Comparison of ENCODE assay signal across 16 mouse cellular contexts in the genomic region with DNA sequence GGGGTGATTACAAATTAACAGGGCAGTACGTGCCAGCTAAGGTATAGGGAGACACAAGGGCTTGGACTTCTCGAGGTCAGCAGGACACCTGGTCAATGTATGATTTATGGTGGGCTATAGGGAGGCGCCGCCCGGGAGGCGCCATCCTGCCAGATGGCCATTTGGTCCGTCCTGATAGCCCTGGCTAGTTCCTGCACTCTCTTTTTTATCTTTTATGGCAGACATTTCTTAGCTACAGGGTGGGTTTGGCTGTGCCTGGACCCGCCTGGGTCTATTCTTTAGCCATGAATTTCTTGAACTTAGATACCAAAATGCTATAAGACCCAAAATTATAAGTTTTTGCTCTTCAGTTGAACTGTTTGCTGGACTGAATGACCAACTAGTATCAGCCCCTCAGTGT. TPM values are rescaled to one million over a fixed set of nuclear protein-coding genes. Genes with fewer than 3 reads are reported as not detected.
A peak's percentile ranks its signal among the peaks of the same experiment; 100 is the strongest.
DNase-seq lines count a peak whose midpoint lies in the region; ATAC-seq and TF ChIP-seq lines count a peak whose summit lies in the region.
"Not testable (repeated sequence)": the region's sequence is repeated elsewhere in the genome, so short reads cannot be mapped to it uniquely, and the experiment has no call there.
"Had no signal": no experiment of that assay in that cellular context is flagged by ENCODE, and none has a peak within 500 bp of the region (broad histone marks: within the 10 kb centered on the region; RNA-seq: fewer than 3 reads in every experiment).

No protein-coding gene starts in this region.

- WGBS in heart, embryonic 11.5 days (ENCODE audit: insufficient replicate concordance) = 73% methylated on average over 7 of the region's 8 CpGs
- WGBS in kidney, embryonic 16.5 days = 15% methylated on average over 8 of the region's 8 CpGs
- WGBS in liver, embryonic 11.5 days = 37% methylated on average over 8 of the region's 8 CpGs
- WGBS in liver, embryonic 14.5 days (ENCODE audit: insufficient replicate concordance) = 15% methylated on average over 7 of the region's 8 CpGs
- WGBS in liver, postnatal 0 days (ENCODE audit: insufficient replicate concordance) = 51% methylated on average over 7 of the region's 8 CpGs

- TF ChIP-seq RAD21 in MEL (IDR thresholded peaks at IDR 0.05; ENCODE audit: low read depth, low read length) = not testable (repeated sequence)

- peak overlapping the region; percentile 1; the same call in 1 of the 2 replicates for H3K4me2 ChIP-seq in heart, embryonic 11.5 days
- not testable (repeated sequence) for H3K4me2 ChIP-seq in kidney, embryonic 16.5 days (replicated peaks; ENCODE audit: low read depth, low read length)
- H3K4me2 ChIP-seq in liver, embryonic 11.5 days = peak overlapping the region; percentile 39
- H3K4me2 ChIP-seq in liver, embryonic 14.5 days (ENCODE audit: low read depth) = peak overlapping the region; percentile 76
- H3K4me2 ChIP-seq in liver, postnatal 0 days (ENCODE audit: low read depth, low read length) = peak overlapping the region; percentile 56

- peak; percentile 38 to 39; a peak in 1 of 4 replicates for TF ChIP-seq EP300 in MEL (IDR thresholded peaks at IDR 0.05; ENCODE audit: low read depth in 1 of 2, low read length in 2 of 2)
- TF ChIP-seq EP300 in liver, embryonic 14.5 days (IDR thresholded peaks at IDR 0.05; ENCODE audit: low read depth) = peak; percentile 82
- peak; percentile 89 for TF ChIP-seq EP300 in liver, postnatal 0 days (IDR thresholded peaks at IDR 0.05; ENCODE audit: low read depth)

- H3K27me3 ChIP-seq in MEL (ENCODE audit: control insufficient read depth in 1 of 2, insufficient read depth in 2 of 2, low read length in 2 of 2); heart, embryonic 11.5 days (ENCODE audit: control insufficient read depth, insufficient read depth, low read length); kidney, embryonic 16.5 days (ENCODE audit: insufficient read depth, low read length); liver, embryonic 11.5 days (replicated peaks; ENCODE audit: control insufficient read depth, insufficient read depth, low read length); liver, embryonic 14.5 days (ENCODE audit: control insufficient read depth, insufficient read depth, low read length); liver, postnatal 0 days (ENCODE audit: insufficient read depth, low read length): not testable (repeated sequence)

- not testable (repeated sequence) for TF ChIP-seq POLR2A in MEL (IDR thresholded peaks at IDR 0.05; ENCODE audit: control insufficient read depth in 1 of 2, insufficient read depth in 1 of 2, low read depth in 1 of 2, low read length in 2 of 2, poor library complexity in 1 of 2)

- peaks cover 29 to 63% of the 10 kb centered on the region in 2 experiments for H3K4me1 ChIP-seq in MEL (ENCODE audit: control insufficient read depth in 1 of 2, insufficient read depth in 2 of 2, low read length in 2 of 2)
- H3K4me1 ChIP-seq in heart, embryonic 11.5 days (ENCODE audit: control insufficient read depth, insufficient read depth, low read length) = peaks cover 33% of the 10 kb centered on the region
- peaks cover 33% of the 10 kb centered on the region for H3K4me1 ChIP-seq in kidney, embryonic 16.5 days (ENCODE audit: insufficient read depth, low read length)
- H3K4me1 ChIP-seq in liver, embryonic 11.5 days (replicated peaks; ENCODE audit: control insufficient read depth, insufficient read depth, low read length) = peaks cover 68% of the 10 kb centered on the region
- H3K4me1 ChIP-seq in liver, embryonic 14.5 days (replicated peaks; ENCODE audit: control insufficient read depth in 2 of 2, insufficient read depth in 2 of 2, low read length in 1 of 2) = peaks cover 78 to 79% of the 10 kb centered on the region in 2 experiments
- H3K4me1 ChIP-seq in liver, postnatal 0 days (ENCODE audit: insufficient read depth) = peaks cover 62% of the 10 kb centered on the region

- peaks cover 14% of the 10 kb centered on the region for H3K79me2 ChIP-seq in MEL (ENCODE audit: control insufficient read depth, insufficient read depth, low read length, poor library complexity)

- H3K9ac ChIP-seq in MEL (ENCODE audit: control insufficient read depth, low read depth, low read length, poor library complexity, severe bottlenecking); heart, embryonic 11.5 days (ENCODE audit: low read depth, low read length); kidney, embryonic 16.5 days (replicated peaks; ENCODE audit: low read length); liver, embryonic 11.5 days (ENCODE audit: low read depth, low read length); liver, postnatal 0 days (replicated peaks): not testable (repeated sequence)
- H3K9ac ChIP-seq in liver, embryonic 14.5 days (replicated peaks) = peak overlapping the region; percentile 68

- ATAC-seq in heart, embryonic 11.5 days (replicated peaks; ENCODE audit: insufficient number of reproducible peaks, low FRiP score, low TSS enrichment); kidney, embryonic 16.5 days (ENCODE audit: low FRiP score, low TSS enrichment); liver, embryonic 11.5 days (replicated peaks; ENCODE audit: low FRiP score); liver, embryonic 14.5 days (ENCODE audit: insufficient read depth); liver, postnatal 0 days: not testable (repeated sequence)

- peak overlapping the region; percentile 97 for H3K27ac ChIP-seq in MEL (ENCODE audit: control insufficient read depth, low read depth, low read length)
- 0 out of 2 replicates have a peak overlapping the region, but pooled peaks have one; percentile 86 for H3K27ac ChIP-seq in heart, embryonic 11.5 days (ENCODE audit: low read depth, low read length)
- peak overlapping the region; percentile 37; the same call in 1 of the 2 replicates for H3K27ac ChIP-seq in kidney, embryonic 16.5 days (ENCODE audit: low read length)
- H3K27ac ChIP-seq in liver, embryonic 11.5 days (ENCODE audit: low read depth, low read length) = peak overlapping the region; percentile 99
- H3K27ac ChIP-seq in liver, embryonic 14.5 days = peak overlapping the region; percentile 93
- H3K27ac ChIP-seq in liver, postnatal 0 days (ENCODE audit: low read depth) = peak overlapping the region; percentile 58; the same call in 1 of the 2 replicates

- H3K9me3 ChIP-seq in MEL (replicated peaks; ENCODE audit: insufficient read depth, low read length); heart, embryonic 11.5 days (replicated peaks; ENCODE audit: control insufficient read depth, low read length); kidney, embryonic 16.5 days (ENCODE audit: low read length); liver, embryonic 11.5 days (ENCODE audit: control insufficient read depth, low read length); liver, embryonic 14.5 days (ENCODE audit: control insufficient read depth, low read length); liver, postnatal 0 days (ENCODE audit: low read length): not testable (repeated sequence)

- DNase-seq in MEL (ENCODE audit: low read depth, low spot score); liver, embryonic 11.5 days (ENCODE audit: low spot score); liver, embryonic 14.5 days (ENCODE audit: low read depth in 3 of 3, low spot score in 3 of 3); liver, postnatal 0 days: not testable (repeated sequence)

- H3K4me3 ChIP-seq in MEL (ENCODE audit: control insufficient read depth in 1 of 2, insufficient read depth in 1 of 2, low read depth in 2 of 2, low read length in 2 of 2); heart, embryonic 11.5 days (ENCODE audit: low read depth, low read length); kidney, embryonic 16.5 days (ENCODE audit: low read length); liver, embryonic 11.5 days (ENCODE audit: low read depth, low read length); liver, postnatal 0 days (ENCODE audit: low read depth, low read length): not testable (repeated sequence)
- peak overlapping the region; percentile 5 to 23; a peak in 2 of 4 replicates for H3K4me3 ChIP-seq in liver, embryonic 14.5 days (ENCODE audit: insufficient read depth in 1 of 2, low read depth in 2 of 2, low read length in 2 of 2)

- not testable (repeated sequence) for TF ChIP-seq CTCF in MEL (IDR thresholded peaks at IDR 0.05 in 2 of 3, conservative IDR thresholded peaks at IDR 0.05 in 1 of 3; ENCODE audit: control insufficient read depth in 1 of 3, insufficient read depth in 1 of 3, low read depth in 2 of 3, low read length in 3 of 3, poor library complexity in 1 of 3, severe bottlenecking in 1 of 3); liver, embryonic 14.5 days (IDR thresholded peaks at IDR 0.05; ENCODE audit: low read depth); liver, postnatal 0 days (IDR thresholded peaks at IDR 0.05; ENCODE audit: low read depth)

- peaks cover 0 to 65% of the 10 kb centered on the region in 2 experiments; a peak in 3 of 4 replicates for H3K36me3 ChIP-seq in MEL (ENCODE audit: control insufficient read depth in 1 of 2, insufficient read depth in 2 of 2, low read length in 2 of 2)
- H3K36me3 ChIP-seq in heart, embryonic 11.5 days (ENCODE audit: control insufficient read depth, insufficient read depth, low read length); liver, embryonic 11.5 days (ENCODE audit: control insufficient read depth, insufficient read depth, low read length): not testable (repeated sequence)
- peaks cover 13% of the 10 kb centered on the region for H3K36me3 ChIP-seq in kidney, embryonic 16.5 days (ENCODE audit: insufficient read depth, low read length)
- H3K36me3 ChIP-seq in liver, embryonic 14.5 days (replicated peaks; ENCODE audit: control insufficient read depth, insufficient read depth, low read depth) = peaks cover 19% of the 10 kb centered on the region
- H3K36me3 ChIP-seq in liver, postnatal 0 days (replicated peaks; ENCODE audit: insufficient read depth, low read length) = peaks cover 18% of the 10 kb centered on the region

RNA-seq across cellular contexts. Expression of a gene that starts 24.8 kb away (rescaled TPM):
- 3.5 and 4.6 TPM in 2 replicates for total RNA-seq in MEL (2012; rRNA removed)
- under 1 TPM in 1 of 2 experiments, not detected in 1; 0.56 TPM for polyA plus RNA-seq in MEL (2012; ENCODE audit: insufficient read depth in 1 of 2, insufficient read length in 2 of 2, low read depth in 1 of 2, low replicate concordance in 2 of 2, missing spikeins in 1 of 2)
- 19.1 and 19.2 TPM in 2 replicates for polyA plus RNA-seq in heart, embryonic 11.5 days (2014; fragmentation: Nextera tagmentation; extraction: Ambion mirVana)
- polyA plus RNA-seq in kidney, embryonic 16.5 days (2015; fragmentation: Nextera tagmentation; extraction: Ambion mirVana) = 28.2 and 34.7 TPM in 2 replicates
- 19.5 and 25.1 TPM in 2 replicates for polyA plus RNA-seq in liver, embryonic 11.5 days (2014; fragmentation: Nextera tagmentation; extraction: Ambion mirVana)
- polyA plus RNA-seq in liver, embryonic 14.5 days (2012; rRNA removed) = 0.07 TPM in 1 of 2 replicates, not detected in the other
- polyA plus RNA-seq in liver, embryonic 14.5 days (2014; fragmentation: Nextera tagmentation; extraction: Ambion mirVana) = 11.9 and 14.0 TPM in 2 replicates
- 6.0 and 6.6 TPM in 2 replicates for polyA plus RNA-seq in liver, postnatal 0 days (2015; fragmentation: Nextera tagmentation; extraction: Ambion mirVana)
- total RNA-seq: adrenal gland, adult 18-20 months; adrenal gland, postnatal 10 days; adrenal gland, postnatal 36 days; gastrocnemius, adult 8-10 months; gastrocnemius, postnatal 25 days; heart, adult 18-20 months; heart, postnatal 25 days; hematopoietic stem cell, adult 5-6 weeks had no signal
- polyA plus RNA-seq: cerebellum, adult 2 months; Patski had no signal

RNA-seq across cellular contexts. Expression of a gene that starts 45.8 kb away (rescaled TPM):
- total RNA-seq in MEL (2012; rRNA removed) = 31.9 and 35.0 TPM in 2 replicates
- polyA plus RNA-seq in MEL (2012; ENCODE audit: insufficient read depth in 1 of 2, insufficient read length in 2 of 2, low read depth in 1 of 2, low replicate concordance in 2 of 2, missing spikeins in 1 of 2) = 10 to 100 TPM in 1 of 2 experiments, not detected in 1; 56.5 TPM
- 45.5 and 75.6 TPM in 2 replicates for polyA plus RNA-seq in heart, embryonic 11.5 days (2014; fragmentation: Nextera tagmentation; extraction: Ambion mirVana)
- 98.1 and 106 TPM in 2 replicates for polyA plus RNA-seq in kidney, embryonic 16.5 days (2015; fragmentation: Nextera tagmentation; extraction: Ambion mirVana)
- 35.5 and 37.4 TPM in 2 replicates for polyA plus RNA-seq in liver, embryonic 11.5 days (2014; fragmentation: Nextera tagmentation; extraction: Ambion mirVana)
- polyA plus RNA-seq in liver, embryonic 14.5 days (2012; rRNA removed) = 26.0 and 26.4 TPM in 2 replicates
- 21.2 and 22.9 TPM in 2 replicates for polyA plus RNA-seq in liver, embryonic 14.5 days (2014; fragmentation: Nextera tagmentation; extraction: Ambion mirVana)
- polyA plus RNA-seq in liver, postnatal 0 days (2015; fragmentation: Nextera tagmentation; extraction: Ambion mirVana) = 87.9 and 93.4 TPM in 2 replicates

Comparison
In these comparisons a context has a peak if more than half of its experiments do, and no peak if none do; other contexts are left out.
1. H3K27ac ChIP-seq: peak in every context shown above with its lines; median percentile 99 in liver, embryonic 11.5 days; 97 in MEL; 93 in liver, embryonic 14.5 days; 86 in heart, embryonic 11.5 days; 58 in liver, postnatal 0 days; 37 in kidney, embryonic 16.5 days.